Mouse (Mus musculus): ENCODE measurements around the gene Golgb1.
"Not testable (repeated sequence)": the region's sequence is repeated elsewhere in the genome, so short reads cannot be mapped to it uniquely, and the experiment has no call there.

Golgb1 gene

DNA sequence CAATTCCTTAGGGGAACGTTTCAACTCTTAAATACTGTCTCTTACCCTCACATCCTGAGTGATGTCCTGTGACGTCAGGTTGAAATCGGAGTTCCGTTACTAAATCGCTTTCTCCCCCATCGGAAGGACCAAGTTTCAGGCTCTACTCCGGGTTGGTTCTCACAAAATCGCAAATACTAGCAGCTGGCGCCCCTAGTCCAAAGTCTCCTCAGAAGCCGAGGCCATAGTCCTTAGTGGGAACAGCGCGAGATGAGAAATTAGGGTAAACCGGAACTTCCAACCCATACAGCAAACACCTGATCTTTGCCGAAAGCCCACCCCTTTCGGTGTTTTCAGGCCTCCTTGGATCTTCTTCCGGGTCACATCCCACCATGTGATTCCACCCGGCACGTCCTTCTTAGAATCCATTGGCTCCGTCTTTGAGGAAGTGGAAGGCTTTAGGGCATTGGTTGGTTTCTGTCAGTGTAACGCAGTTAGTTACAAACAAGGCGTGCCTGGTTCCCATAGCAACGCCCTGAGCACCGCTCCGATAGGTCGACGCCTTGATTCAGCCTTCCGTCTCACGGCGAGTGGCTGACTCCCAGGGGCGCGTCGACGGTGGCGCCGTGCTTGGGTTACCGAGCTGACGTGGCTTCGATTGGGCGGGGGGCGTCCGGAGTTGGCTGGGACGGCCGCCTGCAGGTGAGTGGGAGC lies at the start of gene Golgb1, which contains the start of gene Eaf2:
Gene Golgb1 (plus strand): TSS at position 558 of the 693 bp plus-strand sequence.
Gene Eaf2 (minus strand): TSS at position 421 of the 693 bp plus-strand sequence.
- peak; percentile 86 to 96 for DNase-seq (ENCODE audit: low spot score in 2 of 2)

DNA sequence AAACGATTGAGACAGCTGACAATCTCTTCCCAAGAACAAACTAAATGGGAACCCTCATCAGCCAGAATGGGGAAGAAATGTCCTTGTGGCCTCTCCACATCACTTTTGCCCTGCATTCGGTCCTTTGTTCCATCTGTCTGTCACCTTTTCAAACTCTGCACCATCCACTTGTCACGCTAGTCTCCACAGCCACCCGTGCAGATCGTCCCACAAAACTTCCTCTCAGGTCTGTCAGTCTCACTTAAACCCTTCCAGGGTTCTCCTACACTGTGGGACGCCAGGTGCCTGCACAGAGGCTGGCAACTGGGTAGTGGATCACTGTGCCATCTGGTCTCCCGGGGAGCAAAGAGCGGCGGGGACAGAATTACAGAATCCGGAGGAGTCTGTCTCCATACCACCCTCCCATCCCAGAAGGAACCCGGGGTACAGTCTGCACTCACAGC lies 47.3 kb upstream of the Golgb1 start:
- no peak for DNase-seq (ENCODE audit: low spot score in 2 of 2)

DNA sequence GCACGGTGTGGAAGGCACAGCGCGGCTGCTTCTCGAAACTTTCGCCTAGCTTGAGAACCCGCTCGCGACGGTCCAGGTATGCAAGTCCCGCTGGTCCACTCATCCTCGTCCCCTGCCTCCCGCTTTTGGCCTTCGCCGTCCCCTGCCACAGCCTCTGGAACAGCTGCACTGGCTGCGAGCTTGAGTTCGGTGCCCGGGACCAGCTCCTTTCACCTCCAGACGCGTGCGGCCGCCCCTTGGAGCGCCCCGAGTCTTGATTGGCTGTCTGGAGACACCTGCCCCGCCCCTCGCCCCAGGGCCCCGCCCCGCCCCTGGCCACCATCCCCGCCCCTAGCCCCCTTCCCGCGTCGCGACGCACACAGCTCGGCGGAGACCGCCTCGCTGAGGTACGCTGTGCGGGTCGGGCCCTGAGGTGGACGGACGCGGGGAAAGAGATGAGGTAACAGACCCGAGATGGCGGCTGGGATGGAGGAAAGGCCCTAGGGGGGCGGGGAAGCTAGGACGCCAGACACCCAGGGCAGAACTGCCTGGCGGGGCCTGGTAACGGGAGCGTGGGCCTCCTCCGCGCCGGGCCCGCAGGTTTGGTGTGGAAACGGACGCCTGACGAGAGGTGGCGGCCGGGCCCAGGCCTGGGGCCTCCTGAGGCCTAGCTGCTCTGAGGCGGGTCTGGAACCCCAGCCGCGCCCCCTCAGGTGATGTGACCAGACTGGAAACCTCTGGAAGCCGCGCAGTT lies 46.7 kb upstream of the Golgb1 start, which contains the start of gene Iqcb1:
Gene Iqcb1 (plus strand): TSS at position 332 of the 733 bp plus-strand sequence.
- DNase-seq (ENCODE audit: low spot score in 2 of 2), result peak; percentile 76 to 89

- DNase-seq (ENCODE audit: low spot score in 2 of 2), result no peak
These were observed 46.1 kb upstream of the Golgb1 start for GRCm38 (mm10) chr16:36828820-36829219.

DNA sequence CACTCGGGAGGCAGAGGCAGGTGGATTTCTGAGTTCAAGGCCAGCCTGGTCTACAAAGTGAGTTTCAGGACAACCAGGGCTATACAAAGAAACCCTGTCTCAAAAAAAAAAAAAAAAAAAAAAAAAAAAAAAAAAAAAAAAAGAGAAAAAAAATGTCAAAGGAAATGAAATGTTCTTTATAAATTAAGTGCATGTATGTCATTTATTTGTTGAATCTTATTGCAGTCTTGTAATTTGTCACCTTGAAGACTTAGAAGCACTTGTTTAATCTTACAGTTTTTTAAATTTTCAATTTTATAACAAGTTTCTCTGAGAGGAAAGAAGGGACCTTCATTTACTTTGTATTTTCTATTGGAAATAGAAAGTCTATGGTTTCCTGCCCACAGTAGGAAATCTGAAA lies 28.0 kb upstream of the Golgb1 start:
- not testable (repeated sequence) for DNase-seq (ENCODE audit: low spot score in 2 of 2)

DNA sequence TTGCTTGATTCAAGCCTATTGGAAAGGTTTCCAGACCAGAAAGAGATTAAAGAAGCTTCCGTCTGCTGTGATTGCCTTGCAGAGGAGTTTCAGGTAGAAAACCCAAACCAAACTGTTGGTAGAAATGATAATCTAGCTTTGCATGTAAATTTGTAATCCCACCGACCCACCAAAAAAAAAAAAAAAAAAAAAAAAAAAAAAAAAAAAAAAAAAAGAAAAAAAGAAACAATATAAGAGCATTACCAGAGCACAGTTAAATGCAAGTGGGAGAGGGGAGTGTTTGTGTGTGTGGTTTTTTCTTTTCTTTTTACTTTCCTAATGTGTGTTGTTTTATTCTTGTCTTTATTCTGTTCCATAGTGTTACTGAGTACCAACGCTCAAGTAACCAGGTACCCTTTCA lies 23.7 kb upstream of the Golgb1 start:
- no peak for DNase-seq (ENCODE audit: low spot score in 2 of 2)

- DNase-seq (ENCODE audit: low spot score in 2 of 2), result no peak
These were observed 11.4 kb upstream of the Golgb1 start for GRCm38 (mm10) chr16:36863585-36863984.

GRCm38 (mm10) chr16:36869442-36869841 lies 5.5 kb upstream of the Golgb1 start:
- no peak for DNase-seq (ENCODE audit: low spot score in 2 of 2)

- no peak for DNase-seq (ENCODE audit: low spot score in 2 of 2)
These were observed 424 bp downstream of the Golgb1 start for GRCm38 (mm10) chr16:36875276-36875851.

DNA sequence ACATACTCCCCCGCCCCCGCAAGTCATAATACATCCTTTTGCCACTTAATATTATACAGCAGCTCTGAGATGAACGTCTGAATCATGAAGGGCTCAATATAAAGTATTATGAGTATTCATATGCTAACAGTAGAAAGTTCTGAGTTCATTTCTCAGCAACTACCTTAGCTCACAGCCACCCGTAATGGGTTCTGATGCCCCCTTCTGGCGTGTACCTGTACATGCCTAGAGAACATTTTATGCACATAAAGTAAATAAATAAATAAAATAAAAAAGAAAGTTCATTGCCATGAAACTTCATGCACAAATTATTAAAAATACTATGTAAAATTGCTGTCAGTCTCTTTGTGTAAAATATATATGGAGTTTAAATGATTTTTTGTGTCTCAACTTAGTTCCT lies 2.4 kb downstream of the Golgb1 start:
- peak in 1 of 2 experiments; percentile 53 for DNase-seq (ENCODE audit: low spot score in 2 of 2)

DNA sequence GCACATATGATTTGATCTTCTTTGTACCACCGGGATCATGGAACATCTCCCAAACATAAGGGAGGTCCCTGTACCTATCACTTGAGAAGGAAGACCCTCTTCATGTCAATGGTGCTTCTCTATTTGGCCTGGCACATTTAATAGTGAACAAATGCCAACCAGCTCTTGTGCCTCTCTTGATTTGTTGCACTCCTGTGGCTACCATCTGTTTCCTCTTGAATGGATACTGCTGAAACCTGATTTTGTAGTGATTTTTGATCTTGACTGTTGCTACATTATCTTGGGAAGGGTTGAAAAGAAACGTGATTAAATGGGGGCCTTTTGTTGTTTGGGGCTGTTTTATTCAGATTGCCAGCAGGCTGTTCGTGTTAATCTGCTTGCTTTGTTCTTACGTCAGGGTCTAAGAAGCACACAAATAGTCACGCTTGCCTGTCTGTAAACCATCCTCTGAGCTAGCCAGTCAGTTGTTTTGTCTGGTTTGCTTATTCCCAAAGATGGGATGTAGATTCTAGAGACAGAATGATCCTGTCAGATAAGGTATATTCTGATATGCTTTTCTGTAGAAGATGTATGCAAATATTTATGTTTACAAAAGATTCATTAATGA lies 7.9 kb downstream of the Golgb1 start:
- DNase-seq (ENCODE audit: low spot score in 2 of 2), result no peak

DNA sequence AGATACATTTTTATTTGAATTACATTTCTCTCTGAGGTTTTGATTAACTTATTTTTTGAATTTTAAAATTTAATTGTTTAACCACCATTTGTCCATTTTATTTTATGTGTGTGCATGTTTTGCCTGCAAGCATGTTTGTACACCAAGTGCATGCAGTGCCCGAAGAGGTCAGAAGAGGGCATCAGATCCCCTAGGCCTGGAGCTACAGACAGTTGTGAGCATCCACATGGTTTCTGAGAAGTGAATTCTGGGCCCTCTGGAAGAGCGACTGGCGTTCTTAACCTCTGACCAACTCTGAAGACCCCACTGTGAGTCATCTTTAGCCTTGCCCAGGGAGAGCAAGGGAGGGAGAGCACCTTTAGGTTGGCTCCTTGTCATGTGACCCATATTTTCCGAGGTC lies 9.9 kb downstream of the Golgb1 start:
- DNase-seq (ENCODE audit: low spot score in 2 of 2), result peak; percentile 69 to 85

GRCm38 (mm10) chr16:36885912-36886311 lies 11.0 kb downstream of the Golgb1 start:
- DNase-seq (ENCODE audit: low spot score in 2 of 2), result no peak

GRCm38 (mm10) chr16:36887546-36887945 lies 12.6 kb downstream of the Golgb1 start:
- DNase-seq (ENCODE audit: low spot score in 2 of 2), result no peak

GRCm38 (mm10) chr16:36890559-36890958 lies 15.6 kb downstream of the Golgb1 start:
- peak; percentile 37 to 65 for DNase-seq (ENCODE audit: low spot score in 2 of 2)

DNA sequence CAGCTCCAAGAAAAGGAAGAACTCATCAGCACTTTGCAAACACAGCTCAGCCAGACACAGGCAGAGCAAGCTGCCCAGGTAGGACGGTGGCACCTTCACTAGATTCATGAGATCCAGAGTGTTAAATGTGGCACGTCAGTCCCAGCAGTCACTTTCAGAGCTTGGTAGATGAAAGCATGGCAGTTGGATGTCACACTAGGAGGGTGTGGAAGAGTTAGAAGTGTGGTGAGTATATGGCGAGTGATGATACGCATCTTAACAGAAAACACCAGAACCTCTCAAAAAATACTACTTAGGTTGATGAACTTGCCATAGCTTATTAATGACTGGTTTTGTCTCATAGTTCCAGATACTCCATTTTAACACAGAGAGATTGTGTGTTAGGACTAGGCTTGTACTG lies 16.5 kb downstream of the Golgb1 start:
- DNase-seq (ENCODE audit: low spot score in 2 of 2), result peak in 1 of 2 experiments; percentile 46

- no peak for DNase-seq (ENCODE audit: low spot score in 2 of 2)
These were observed 18.4 kb downstream of the Golgb1 start for GRCm38 (mm10) chr16:36893317-36893716.

DNA sequence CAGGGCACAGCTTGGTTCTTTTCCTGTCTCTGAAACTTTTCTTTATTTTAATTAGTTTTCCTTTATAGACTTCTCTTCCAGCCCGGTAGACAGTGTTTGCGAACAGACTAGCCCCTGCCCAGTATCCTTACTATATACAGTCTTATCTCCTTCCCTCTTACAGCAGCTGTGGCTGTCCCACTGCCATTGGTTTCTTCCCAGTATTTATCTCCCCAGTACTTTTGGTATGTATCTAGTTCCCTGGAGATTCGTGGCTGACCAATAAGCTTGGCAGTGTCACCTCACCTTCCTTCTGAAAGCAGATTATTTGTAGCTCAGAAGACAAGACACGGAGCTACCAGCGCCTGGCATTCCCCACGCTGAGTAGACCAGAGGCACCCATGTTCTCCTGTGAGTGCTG lies 21.8 kb downstream of the Golgb1 start:
- no peak for DNase-seq (ENCODE audit: low spot score in 2 of 2)

- DNase-seq (ENCODE audit: low spot score in 2 of 2), result no peak
These were observed 28.2 kb downstream of the Golgb1 start for GRCm38 (mm10) chr16:36903156-36903555.

DNA sequence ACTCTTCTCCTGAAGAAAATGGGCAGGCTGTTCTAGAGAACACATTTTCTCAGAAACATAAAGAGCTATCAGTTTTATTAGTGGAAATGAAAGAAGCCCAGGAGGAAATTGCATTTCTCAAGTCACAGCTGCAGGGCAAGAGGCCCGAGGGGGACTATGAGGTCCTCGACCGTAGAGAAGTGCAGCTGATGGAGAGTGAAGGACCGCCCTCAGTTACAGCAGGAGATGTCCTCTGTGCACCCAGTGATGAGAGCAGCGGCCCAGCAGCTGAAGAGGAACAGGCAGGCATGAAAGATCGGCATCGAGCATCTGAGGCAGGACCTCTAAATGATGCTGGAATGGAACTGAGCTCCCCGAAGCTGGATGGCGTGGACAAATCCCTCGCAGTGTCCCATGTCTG lies 37.0 kb downstream of the Golgb1 start:
- no peak for DNase-seq (ENCODE audit: low spot score in 2 of 2)

DNA sequence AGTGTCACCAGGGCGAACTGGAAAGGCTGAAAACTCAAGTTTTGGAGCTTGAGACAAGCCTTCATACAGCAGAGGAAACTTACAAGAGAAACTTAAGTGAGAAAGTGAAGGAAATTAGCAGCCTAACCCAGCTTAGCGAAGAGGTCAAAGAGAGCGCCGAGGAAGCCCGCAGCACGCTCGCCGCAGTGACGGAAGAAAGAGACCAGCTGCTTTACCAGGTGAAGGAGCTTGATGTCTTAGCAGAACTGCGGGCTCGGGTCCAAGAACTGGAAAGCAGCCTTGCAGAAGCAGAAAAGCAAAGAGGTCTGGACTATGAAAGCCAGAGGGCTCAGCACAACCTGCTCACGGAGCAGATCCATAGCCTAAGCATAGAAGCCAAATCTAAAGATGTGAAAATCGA lies 37.4 kb downstream of the Golgb1 start:
- no peak for DNase-seq (ENCODE audit: low spot score in 2 of 2)

GRCm38 (mm10) chr16:36914195-36914594 lies 39.3 kb downstream of the Golgb1 start:
- DNase-seq (ENCODE audit: low spot score in 2 of 2), result no peak
